Mouse (Mus musculus) spleen, adult 2 months (tissue): ENCODE data around the gene Lamb1. TPM values are rescaled to one million over a fixed set of nuclear protein-coding genes. Genes with fewer than 3 reads are reported as not detected.

Experiments
- DNase-seq, 2 experiments: peaks; one replicate each; pipeline versions ENCODE4 v3.0.0 to v3.0.0-alpha.2; 2012 to 2021; ENCODE audit warnings: low spot score in 2 of 2, low read depth in 1 of 2
- H3K27ac ChIP-seq: fragments of 200-500 bp; 2 replicates; pipeline ENCODE4 v1.5.1; 2012; ENCODE audit warnings: low read length, inconsistent platforms; ENCODE audit not compliant: insufficient read depth
- H3K27me3 ChIP-seq: fragments of 200-500 bp; 2 replicates; pipeline ENCODE4 v1.6.1; 2012; ENCODE audit warnings: mild to moderate bottlenecking, moderate library complexity, low read length, inconsistent platforms; ENCODE audit not compliant: control insufficient read depth, insufficient read depth
- H3K36me3 ChIP-seq: fragments of 200-500 bp; 2 replicates; pipeline ENCODE4 v1.6.1; 2012; ENCODE audit warnings: mild to moderate bottlenecking, low read length, inconsistent platforms; ENCODE audit not compliant: control insufficient read depth, insufficient read depth
- H3K4me1 ChIP-seq: fragments of 200-500 bp; 2 replicates; pipeline ENCODE4 v1.6.1; 2011; ENCODE audit warnings: inconsistent platforms; ENCODE audit not compliant: control insufficient read depth, insufficient read depth, insufficient read length
- H3K4me3 ChIP-seq: fragments of 200-500 bp; 2 replicates; pipeline ENCODE4 v1.5.1; 2011; ENCODE audit warnings: mild to moderate bottlenecking, inconsistent platforms; ENCODE audit not compliant: insufficient read depth, insufficient read length; ENCODE audit errors: extremely low read depth
- CTCF ChIP-seq: fragments of 200-500 bp; IDR thresholded peaks from 2 replicates; pipeline ENCODE4 v1.5.1; 2011; ENCODE audit warnings: mild to moderate bottlenecking, inconsistent platforms; ENCODE audit not compliant: insufficient read depth, insufficient read length, insufficient replicate concordance; ENCODE audit errors: extremely low read depth
- POLR2A ChIP-seq: fragments of 200-500 bp; IDR thresholded peaks from 2 replicates; pipeline ENCODE4 v1.6.1; 2011; ENCODE audit warnings: low read depth, low read length, inconsistent platforms
- WGBS: fragments of 180-500 bp; shearing (Covaris S2); methylation state at CpG from one replicate; pipeline ENCODE4 v1.1.7; 2018; 5-methylcytosine and 5-hydroxymethylcytosine counted together
- polyA plus RNA-seq: library from polyadenylated mRNA; depleted of rRNA; stranded (reverse); fragments of >200 nt; gene quantifications from 2 replicates; pipeline ENCODE4 v1.2.3, GENCODE M21; 2012; rRNA removed

The Lamb1 gene
- polyA plus RNA-seq, 1 experiment, result 1.5 TPM

DNA sequence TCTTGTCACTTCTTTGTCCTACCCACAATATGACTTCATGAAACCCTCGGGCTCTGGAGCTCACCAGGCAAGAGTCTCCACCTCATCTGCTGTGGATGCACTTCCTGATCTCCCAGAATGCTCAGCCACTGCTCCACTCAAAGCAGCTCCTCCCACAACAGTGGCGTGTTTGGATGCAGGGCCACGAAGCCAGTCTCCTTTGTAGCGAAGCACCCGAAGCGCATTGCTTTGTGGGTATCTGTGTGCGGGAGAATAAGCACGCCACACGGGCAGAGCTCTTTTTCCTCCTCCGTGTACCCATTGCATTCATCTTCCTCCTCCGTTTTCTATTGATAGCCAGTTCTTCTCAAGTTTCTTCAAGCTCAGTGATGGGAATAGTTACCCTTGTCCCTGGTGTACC lies 112.2 kb downstream of the Lamb1 start:
- WGBS, result 81% methylated on average over 11 of the region's 11 CpGs
- Histone ChIP-seq H3K4me3 (no peak overlapping the region), H3K27ac (no peak overlapping the region), H3K27me3 (no peaks in the 10 kb centered on the region), H3K36me3 (no peaks in the 10 kb centered on the region), H3K4me1 (no peaks in the 10 kb centered on the region)
- TF ChIP-seq POLR2A, result no peak
- TF ChIP-seq CTCF, result no peak
- DNase-seq, result no peak

Other genes starting within 250 kb of the Lamb1 start
- gene Fam110c, start 191.4 kb upstream of the Lamb1 start, polyA plus RNA-seq, result 0.18 and 0.34 TPM in 2 replicates
- gene Gm6993, start 24.5 kb upstream of the Lamb1 start, polyA plus RNA-seq, result not detected in 2 replicates
- 3.8 and 5.1 TPM in 2 replicates for gene Dld, start 86.2 kb downstream of the Lamb1 start, polyA plus RNA-seq
- gene Slc26a3, start 125.6 kb downstream of the Lamb1 start, polyA plus RNA-seq, result 0.07 TPM in 1 of 2 replicates, not detected in the other
- 6.9 and 8.6 TPM in 2 replicates for gene Cbll1, start 234.4 kb downstream of the Lamb1 start, polyA plus RNA-seq